Mouse (Mus musculus) midbrain, embryonic 13.5 days (tissue): ENCODE measurements around the gene Zdhhc4. TPM values are rescaled to one million over a fixed set of nuclear protein-coding genes. Genes with fewer than 3 reads are reported as not detected.
A peak's percentile ranks its signal among the peaks of the same experiment; 100 is the strongest.

ENCODE experiments used
- ATAC-seq: fragments of 200-750 bp; cut with Nextera tagmentation; 2 replicates; pipeline ENCODE4 v1.8.0; 2017; ENCODE audit warnings: mild to moderate bottlenecking, moderate TSS enrichment, moderate library complexity
- H3K27ac ChIP-seq: fragments of 300-500 bp; sonication (generic); 2 replicates; pipeline ENCODE4 v1.5.1; 2015; ENCODE audit warnings: inconsistent platforms, mild to moderate bottlenecking, moderate library complexity
- H3K27me3 ChIP-seq: fragments of 300-500 bp; sonication (generic); 2 replicates; pipeline ENCODE4 v1.6.1; 2015; ENCODE audit warnings: mild to moderate bottlenecking, inconsistent platforms
- H3K36me3 ChIP-seq: fragments of 300-500 bp; sonication (generic); 2 replicates; pipeline ENCODE4 v1.6.1; 2015; ENCODE audit warnings: mild to moderate bottlenecking, inconsistent platforms
- H3K4me1 ChIP-seq: fragments of 300-500 bp; sonication (generic); replicated peaks from 2 replicates; pipeline ENCODE4 v1.6.1; 2015; ENCODE audit warnings: inconsistent platforms
- H3K4me2 ChIP-seq: fragments of 300-500 bp; sonication (generic); replicated peaks from 2 replicates; pipeline ENCODE4 v1.6.1; 2015; ENCODE audit warnings: moderate library complexity, mild to moderate bottlenecking, inconsistent platforms
- H3K4me3 ChIP-seq: fragments of 300-500 bp; sonication (generic); replicated peaks from 2 replicates; pipeline ENCODE4 v1.5.1; 2015; ENCODE audit warnings: mild to moderate bottlenecking, inconsistent platforms
- H3K9ac ChIP-seq: fragments of 300-500 bp; sonication (generic); replicated peaks from 2 replicates; pipeline ENCODE4 v1.6.1; 2015; ENCODE audit warnings: mild to moderate bottlenecking, inconsistent platforms
- H3K9me3 ChIP-seq: fragments of 300-500 bp; sonication (generic); 2 replicates; pipeline ENCODE4 v1.6.1; 2016; ENCODE audit warnings: mild to moderate bottlenecking, inconsistent platforms
- WGBS: fragments of 180-500 bp; shearing (Covaris S2); methylation state at CpG from one replicate; pipeline ENCODE4 v1.1.7; 2015; 5-methylcytosine and 5-hydroxymethylcytosine counted together
- polyA plus RNA-seq: library from polyadenylated mRNA; unstranded; fragments of >200 nt; fragmentation: Nextera tagmentation; extraction: Ambion mirVana; gene quantifications from 2 replicates; pipeline ENCODE4 v1.2.1, GENCODE M21; 2015

The Zdhhc4 gene
- polyA plus RNA-seq: 77.1 and 83.8 TPM in 2 replicates

DNA sequence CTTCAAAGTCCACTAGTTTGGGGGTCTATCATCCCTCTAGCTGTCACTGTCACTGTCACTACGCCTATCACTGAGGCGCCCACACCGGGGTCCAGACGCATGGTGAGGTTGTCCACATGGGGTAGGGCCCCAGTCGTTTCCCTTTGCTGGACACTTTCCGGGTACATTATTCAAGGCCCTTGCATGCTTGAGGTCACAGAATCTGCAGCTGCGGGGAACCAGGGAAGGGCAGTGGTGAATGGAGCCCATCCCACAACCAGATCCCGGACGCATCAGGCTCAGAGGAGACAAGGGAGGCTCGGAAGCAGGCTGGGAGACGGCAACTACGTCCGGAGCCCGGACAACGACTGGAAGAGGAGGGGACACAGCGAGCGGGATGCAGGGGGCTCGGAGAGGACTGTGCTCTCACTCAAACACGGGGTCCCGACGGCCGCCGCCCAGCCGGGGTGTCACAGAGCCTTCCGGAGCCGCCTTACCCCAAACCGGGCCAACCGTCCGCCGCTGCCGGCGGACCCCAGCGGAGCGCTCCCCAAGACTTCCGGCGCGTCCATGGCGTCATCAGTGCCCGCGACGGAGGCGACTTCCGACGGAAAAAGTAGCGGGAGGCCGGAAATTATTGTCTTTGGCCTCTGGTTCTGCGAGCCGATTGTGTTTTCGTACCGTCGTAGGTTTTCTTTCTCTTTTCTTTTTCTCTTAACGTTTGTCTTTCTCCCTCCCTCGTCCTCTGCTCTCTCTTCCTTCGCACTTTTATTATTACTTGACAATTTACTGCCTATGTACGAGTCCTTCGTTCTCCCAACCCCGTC, at the start of gene Zdhhc4:
Zdhhc4 (minus strand) TSS at position 567 of the 806 bp plus-strand sequence.
- WGBS: under 1% methylated on average over 57 of the region's 57 CpGs
- ATAC-seq: peak; percentile 86
- no peaks in the 10 kb centered on the region for H3K27me3 ChIP-seq

GRCm38 (mm10) chr5:143376156-143376555, 47.1 kb upstream of the Zdhhc4 start:
- 87% methylated on average over 4 of the region's 4 CpGs for WGBS

More for the DNA sequence above, at the start of gene Zdhhc4:
- Histone ChIP-seq H3K4me2 (peak within 1 kb of the TSS; percentile 99), H3K4me1 (peaks cover 23% of the 10 kb centered on the region), H3K9ac (peak within 1 kb of the TSS; percentile 96), H3K27ac (peak within 1 kb of the TSS; percentile 77), H3K36me3 (peaks cover 27% of the 10 kb centered on the region), H3K9me3 (no peaks in the 10 kb centered on the region), H3K4me3 (peak within 1 kb of the TSS; percentile 95)

GRCm38 (mm10) chr5:143375242-143375641, 46.2 kb upstream of the Zdhhc4 start:
- no peaks in the 10 kb centered on the region for H3K9me3 ChIP-seq
- no peak overlapping the region for H3K9ac ChIP-seq
- H3K4me1 ChIP-seq: peaks cover 7% of the 10 kb centered on the region; the same call in 1 of the 2 replicates
- H3K36me3 ChIP-seq: no peaks in the 10 kb centered on the region
- H3K4me2 ChIP-seq: peak overlapping the region; percentile 42
- 0 out of 2 replicates have a peak, but pooled peaks have one; percentile 14 for ATAC-seq
- no peak overlapping the region for H3K27ac ChIP-seq
- H3K27me3 ChIP-seq: peaks cover 55% of the 10 kb centered on the region
- WGBS: 10% methylated on average over 21 of the region's 21 CpGs
- H3K4me3 ChIP-seq: peak overlapping the region; percentile 15; the same call in 1 of the 2 replicates

More at GRCm38 (mm10) chr5:143376156-143376555, 47.1 kb upstream of the Zdhhc4 start:
- ATAC-seq: no peak
- H3K9me3 ChIP-seq: no peaks in the 10 kb centered on the region
- H3K27me3 ChIP-seq: peaks cover 46% of the 10 kb centered on the region
- no peak overlapping the region for H3K9ac ChIP-seq
- peaks cover 3% of the 10 kb centered on the region; the same call in 1 of the 2 replicates for H3K4me1 ChIP-seq
- H3K4me3 ChIP-seq: no peak overlapping the region
- no peak overlapping the region for H3K27ac ChIP-seq
- no peak overlapping the region for H3K4me2 ChIP-seq
- H3K36me3 ChIP-seq: no peaks in the 10 kb centered on the region

DNA sequence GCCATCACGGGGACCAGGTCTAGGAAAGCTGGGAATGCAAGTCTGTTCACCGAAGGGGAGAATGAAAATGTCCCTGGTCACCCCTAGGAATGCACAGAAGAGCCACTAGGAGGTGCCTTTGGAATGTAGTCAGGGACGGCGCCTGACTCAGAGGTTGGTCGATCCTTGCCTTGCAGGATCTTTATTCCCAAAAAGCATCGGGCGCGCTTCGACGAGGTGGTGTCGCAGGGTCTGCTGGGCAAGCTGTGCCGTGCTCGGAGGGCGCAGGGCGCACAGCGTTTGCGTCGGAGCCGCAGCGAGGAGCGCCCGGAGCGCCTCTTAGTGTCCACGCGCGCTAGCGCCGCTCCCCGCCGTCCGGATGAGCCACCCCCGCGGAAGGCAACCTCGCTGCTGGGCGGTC, 43.8 kb upstream of the Zdhhc4 start:
- no peak for ATAC-seq
- H3K27me3 ChIP-seq: peaks cover 79% of the 10 kb centered on the region
- H3K9ac ChIP-seq: 0 out of 2 replicates have a peak overlapping the region, but pooled peaks have one; percentile 49
- WGBS: 3% methylated on average over 35 of the region's 35 CpGs
- H3K27ac ChIP-seq: no peak overlapping the region
- no peaks in the 10 kb centered on the region for H3K36me3 ChIP-seq
- H3K4me1 ChIP-seq: peaks cover 15% of the 10 kb centered on the region
- peak overlapping the region; percentile 54 for H3K4me2 ChIP-seq
- H3K4me3 ChIP-seq: peak overlapping the region; percentile 33
- no peaks in the 10 kb centered on the region for H3K9me3 ChIP-seq

- WGBS: 43% methylated on average over 4 of the region's 4 CpGs
- no peak overlapping the region for H3K4me2 ChIP-seq
Measured at GRCm38 (mm10) chr5:143371146-143371510, 42.1 kb upstream of the Zdhhc4 start.

GRCm38 (mm10) chr5:143370416-143371145, 41.5 kb upstream of the Zdhhc4 start:
- ATAC-seq: no peak
- H3K36me3 ChIP-seq: no peaks in the 10 kb centered on the region
- peaks cover 15% of the 10 kb centered on the region for H3K4me1 ChIP-seq
- peak overlapping the region; percentile 52 for H3K4me2 ChIP-seq
- no peak overlapping the region for H3K27ac ChIP-seq
- peak overlapping the region; percentile 32 for H3K4me3 ChIP-seq
- no peak overlapping the region for H3K9ac ChIP-seq
- 26% methylated on average over 17 of the region's 17 CpGs for WGBS
- H3K9me3 ChIP-seq: no peaks in the 10 kb centered on the region
- H3K27me3 ChIP-seq: peaks cover 90% of the 10 kb centered on the region

More at GRCm38 (mm10) chr5:143371146-143371510, 42.1 kb upstream of the Zdhhc4 start:
- Histone ChIP-seq H3K9me3 (no peaks in the 10 kb centered on the region), H3K9ac (no peak overlapping the region), H3K27ac (no peak overlapping the region), H3K27me3 (peaks cover 89% of the 10 kb centered on the region), H3K4me3 (no peak overlapping the region), H3K36me3 (no peaks in the 10 kb centered on the region), H3K4me1 (peaks cover 15% of the 10 kb centered on the region)
- no peak; the same call in 1 of the 2 replicates for ATAC-seq

- WGBS: 1% methylated on average over 36 of the region's 36 CpGs
- H3K9ac ChIP-seq: peak overlapping the region; percentile 39; the same call in 1 of the 2 replicates
- H3K36me3 ChIP-seq: no peaks in the 10 kb centered on the region
- peak overlapping the region; percentile 52 for H3K4me2 ChIP-seq
- peak overlapping the region; percentile 32 for H3K4me3 ChIP-seq
- ATAC-seq: no peak
- peaks cover 91% of the 10 kb centered on the region for H3K27me3 ChIP-seq
- H3K9me3 ChIP-seq: no peaks in the 10 kb centered on the region
- H3K4me1 ChIP-seq: peaks cover 16% of the 10 kb centered on the region
- H3K27ac ChIP-seq: no peak overlapping the region
Measured at GRCm38 (mm10) chr5:143369611-143370255, 40.7 kb upstream of the Zdhhc4 start.

DNA sequence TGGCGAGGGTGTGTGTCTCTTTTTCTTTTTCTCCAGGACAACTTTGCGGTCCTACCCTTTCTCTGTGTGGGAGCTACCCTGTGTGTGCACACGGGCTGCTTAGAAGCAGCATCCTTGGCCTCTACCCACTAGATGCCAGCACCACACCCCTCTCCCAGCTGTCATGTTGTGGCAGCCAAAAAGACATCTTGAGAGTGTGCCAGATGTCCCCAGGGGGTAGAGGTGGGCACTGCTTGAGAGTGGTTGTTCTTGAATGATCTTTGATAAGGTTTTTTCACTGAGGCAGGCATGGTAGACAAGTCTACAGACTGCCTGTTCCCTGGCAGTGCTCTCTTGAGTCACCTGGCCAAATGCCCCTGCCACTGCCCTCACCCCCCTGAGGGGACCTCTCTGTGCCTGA, 38.9 kb upstream of the Zdhhc4 start:
- ATAC-seq: no peak
- H3K27me3 ChIP-seq: peaks cover 76% of the 10 kb centered on the region
- H3K4me2 ChIP-seq: no peak overlapping the region
- peaks cover 29% of the 10 kb centered on the region for H3K4me1 ChIP-seq
- no peak overlapping the region for H3K4me3 ChIP-seq
- H3K9ac ChIP-seq: no peak overlapping the region
- no peaks in the 10 kb centered on the region for H3K9me3 ChIP-seq
- H3K27ac ChIP-seq: no peak overlapping the region
- H3K36me3 ChIP-seq: no peaks in the 10 kb centered on the region
- WGBS: 75% methylated on average over 3 of the region's 3 CpGs

- Histone ChIP-seq H3K9me3 (no peaks in the 10 kb centered on the region), H3K4me2 (peak overlapping the region; percentile 92), H3K4me1 (peaks cover 16% of the 10 kb centered on the region), H3K9ac (peak overlapping the region; percentile 70), H3K4me3 (peak overlapping the region; percentile 51), H3K36me3 (no peaks in the 10 kb centered on the region), H3K27ac (no peak overlapping the region), H3K27me3 (peaks cover 40% of the 10 kb centered on the region)
- WGBS: 1% methylated on average over 47 of the region's 47 CpGs
- ATAC-seq: peak; percentile 72
Measured at GRCm38 (mm10) chr5:143363678-143364615, 34.9 kb upstream of the Zdhhc4 start.

DNA sequence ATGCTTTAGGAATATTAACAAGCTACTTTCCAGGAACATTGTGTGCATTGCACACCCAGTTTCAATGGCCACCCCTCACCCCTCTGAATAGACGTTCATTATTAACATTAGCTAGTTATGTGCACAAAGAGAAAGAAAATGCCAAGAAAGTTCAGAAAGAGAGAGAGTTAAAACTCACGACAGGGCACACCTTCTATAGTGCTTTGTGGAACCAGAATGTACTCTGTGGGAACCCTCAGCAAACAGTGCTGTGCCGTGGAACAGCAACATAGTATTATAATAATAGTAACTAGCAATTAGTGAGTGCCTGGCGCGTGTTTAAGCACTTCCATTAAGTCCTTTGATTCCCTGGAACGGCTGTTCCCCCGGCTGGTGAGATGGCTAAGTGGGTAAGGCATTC, 32.4 kb upstream of the Zdhhc4 start:
- WGBS: 61% methylated on average over 7 of the region's 7 CpGs
- Histone ChIP-seq H3K4me1 (peaks cover 22% of the 10 kb centered on the region), H3K27me3 (peaks cover 41% of the 10 kb centered on the region), H3K9me3 (no peaks in the 10 kb centered on the region), H3K9ac (no peak overlapping the region), H3K4me2 (no peak overlapping the region), H3K4me3 (no peak overlapping the region), H3K36me3 (no peaks in the 10 kb centered on the region), H3K27ac (no peak overlapping the region)
- no peak for ATAC-seq

- peaks cover 29% of the 10 kb centered on the region for H3K27me3 ChIP-seq
- no peaks in the 10 kb centered on the region for H3K36me3 ChIP-seq
- H3K4me1 ChIP-seq: peaks cover 22% of the 10 kb centered on the region
- no peak overlapping the region for H3K27ac ChIP-seq
- no peak overlapping the region for H3K9ac ChIP-seq
- no peak overlapping the region for H3K4me3 ChIP-seq
- no peak for ATAC-seq
- H3K9me3 ChIP-seq: no peaks in the 10 kb centered on the region
- H3K4me2 ChIP-seq: no peak overlapping the region
- WGBS: 54% methylated on average over 5 of the region's 5 CpGs
Measured at GRCm38 (mm10) chr5:143360000-143360399, 30.9 kb upstream of the Zdhhc4 start.
